Mouse (Mus musculus) NIH3T3 (cell line): ENCODE results near the gene Wdfy3.
"Not testable (repeated sequence)": the region's sequence is repeated elsewhere in the genome, so short reads cannot be mapped to it uniquely, and the experiment has no call there.

Source experiments
- DNase-seq: peaks from one replicate; pipeline ENCODE4 v3.0.0-alpha.2; 2012; ENCODE audit warnings: low read depth

The Wdfy3 gene

GRCm38 (mm10) chr5:102069767-102070413, at the start of gene Wdfy3:
Gene Wdfy3 (minus strand): TSS chr5:102069921.
- peak; percentile 91 for DNase-seq

GRCm38 (mm10) chr5:102113009-102113408, 43.3 kb upstream of the Wdfy3 start:
- DNase-seq = no peak

- no peak for DNase-seq
Observed at GRCm38 (mm10) chr5:102112034-102112433, 42.3 kb upstream of the Wdfy3 start.

- no peak for DNase-seq
Observed at GRCm38 (mm10) chr5:102110031-102110430, 40.3 kb upstream of the Wdfy3 start.

GRCm38 (mm10) chr5:102105919-102106318, 36.2 kb upstream of the Wdfy3 start:
- DNase-seq = no peak

GRCm38 (mm10) chr5:102101815-102102214, 32.1 kb upstream of the Wdfy3 start:
- not testable (repeated sequence) for DNase-seq

- DNase-seq = no peak
Observed at GRCm38 (mm10) chr5:102100246-102101241, 30.8 kb upstream of the Wdfy3 start.

GRCm38 (mm10) chr5:102095576-102095975, 25.9 kb upstream of the Wdfy3 start:
- no peak for DNase-seq

GRCm38 (mm10) chr5:102090686-102091085, 21.0 kb upstream of the Wdfy3 start:
- DNase-seq = no peak

- DNase-seq = no peak
Observed at GRCm38 (mm10) chr5:102084737-102085705, 15.3 kb upstream of the Wdfy3 start.

GRCm38 (mm10) chr5:102074086-102074485, 4.4 kb upstream of the Wdfy3 start:
- peak; percentile 86 for DNase-seq

GRCm38 (mm10) chr5:102072057-102072456, 2.3 kb upstream of the Wdfy3 start:
- DNase-seq = no peak

- DNase-seq = no peak
Observed at GRCm38 (mm10) chr5:102071241-102071640, 1.5 kb upstream of the Wdfy3 start.

- DNase-seq = no peak
Observed at GRCm38 (mm10) chr5:102070788-102071187, 1.1 kb upstream of the Wdfy3 start.

- peak; percentile 46 for DNase-seq
Observed at GRCm38 (mm10) chr5:102070414-102070768, 670 bp upstream of the Wdfy3 start.

GRCm38 (mm10) chr5:102069051-102069766, 512 bp downstream of the Wdfy3 start:
- DNase-seq = peak; percentile 75

- DNase-seq = no peak
Observed at GRCm38 (mm10) chr5:102066458-102066857, 3.3 kb downstream of the Wdfy3 start.

GRCm38 (mm10) chr5:102063013-102063752, 6.5 kb downstream of the Wdfy3 start:
- DNase-seq = no peak

GRCm38 (mm10) chr5:102061816-102062215, 7.9 kb downstream of the Wdfy3 start:
- no peak for DNase-seq

- DNase-seq = no peak
Observed at GRCm38 (mm10) chr5:102055946-102056345, 13.8 kb downstream of the Wdfy3 start.
